Mouse (Mus musculus) heart, adult 2 months (tissue): ENCODE measurements around the gene Shisa7.

Experiments used
- CTCF ChIP-seq: fragments of 200-600 bp; IDR thresholded peaks from 2 replicates; pipeline ENCODE4 v1.8.1; 2022; ENCODE audit warnings: antibody characterized with exemption, mild to moderate bottlenecking, moderate library complexity
- POLR2A ChIP-seq: fragments of 200-500 bp; IDR thresholded peaks from 2 replicates; pipeline ENCODE4 v1.6.1; 2011; ENCODE audit warnings: mild to moderate bottlenecking, low read depth, low read length, control low read depth; ENCODE audit not compliant: insufficient read depth

DNA sequence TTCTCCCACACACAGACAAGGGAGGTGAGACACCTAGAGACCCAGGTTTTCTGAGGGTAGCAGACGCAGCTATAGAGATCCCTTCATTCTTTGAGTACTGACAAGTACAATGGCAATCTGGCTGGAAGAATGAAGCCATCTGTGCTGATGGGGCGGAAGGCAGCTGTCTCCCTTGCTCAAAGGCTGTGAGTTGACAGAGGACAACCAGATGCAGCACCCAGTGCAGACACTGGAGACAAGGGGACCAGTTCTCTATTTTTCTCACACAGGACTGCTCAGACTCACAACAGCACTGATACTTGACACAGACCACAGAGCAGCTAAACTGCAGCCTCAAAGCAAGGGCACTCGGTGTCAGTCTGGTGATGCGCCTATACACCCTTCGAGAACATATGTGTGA, 2.4 kb downstream of the Shisa7 start:
- TF ChIP-seq POLR2A (no peak), CTCF (no peak)
